Mouse (Mus musculus) adrenal gland, adult 2 months (tissue): ENCODE measurements around the gene Chpf. TPM values are rescaled to one million over a fixed set of nuclear protein-coding genes. Genes with fewer than 3 reads are reported as not detected.
A peak's percentile ranks its signal among the peaks of the same experiment; 100 is the strongest.

Experiments
- DNase-seq: peaks from one replicate; pipeline ENCODE4 v3.0.0; 2021
- long read RNA-seq: library from polyadenylated mRNA; stranded (forward); transcript quantifications from one replicate; pipeline ENCODE4 v2.0.0, GENCODE M21; 2021
- polyA plus RNA-seq: library from polyadenylated mRNA; depleted of rRNA; stranded (reverse); fragments of >200 nt; gene quantifications from 2 replicates; pipeline ENCODE4 v1.2.3, GENCODE M21; 2012; rRNA removed
- total RNA-seq, 2 experiments: library from RNA; stranded (reverse); gene quantifications; 2 replicates each; pipeline ENCODE4 v1.2.3; 2021

Chpf gene
- total RNA-seq (10 to 100 TPM; 50.9 to 57.8 TPM), polyA plus RNA-seq (250 and 268 TPM in 2 replicates)
- long read RNA-seq, transcript Chpf-201 (4 exons, 2,892 nt): major isoform, 121 of 136 reads
- long read RNA-seq, partial matches to known transcripts: 5 of 136 reads
- long read RNA-seq, other reads (novel, unspliced or antisense): 1 of 136 reads

DNA sequence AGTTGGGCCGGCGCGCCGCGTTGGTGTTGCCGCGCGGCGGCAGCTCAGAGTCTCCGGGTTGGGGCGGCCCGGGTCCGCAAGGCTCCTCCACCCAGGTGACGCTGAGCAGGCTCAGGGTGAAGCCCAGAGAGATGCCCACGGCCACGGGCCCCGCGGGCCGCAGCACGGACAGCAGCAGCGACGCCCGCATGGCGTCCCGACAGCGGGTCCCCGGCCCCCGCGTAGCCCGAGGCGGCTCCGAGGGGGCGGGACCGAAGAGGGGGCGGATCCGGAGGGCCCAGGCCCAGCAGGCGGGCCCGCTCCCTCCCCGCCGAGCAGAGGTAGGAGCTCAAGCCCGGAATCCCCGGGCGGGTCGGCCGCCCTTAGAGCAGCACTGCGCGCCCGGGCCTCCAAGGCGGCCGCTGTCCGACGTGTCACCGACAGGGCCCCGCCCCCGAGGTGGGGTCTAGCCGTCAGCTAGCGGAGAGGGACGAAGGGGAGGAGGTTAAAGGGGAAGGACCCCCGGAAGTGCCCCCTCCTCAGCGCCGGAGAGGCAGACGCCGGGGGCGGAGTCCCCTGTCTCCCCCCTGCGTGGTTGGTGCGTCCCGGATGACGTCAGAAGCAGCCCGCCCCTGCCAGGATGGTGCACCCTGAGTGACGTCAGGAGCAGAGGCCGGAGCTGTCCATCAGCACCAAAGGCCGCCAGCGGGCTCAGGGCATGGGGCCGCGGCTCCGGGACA is at the start of gene Chpf, which contains the start of gene Tmem198:
Chpf (minus strand) TSS at position 392 of the 719 bp plus-strand sequence.
Tmem198 (plus strand) TSS at position 617 of the 719 bp plus-strand sequence.
- DNase-seq: peak; percentile 99

GRCm38 (mm10) chr1:75524679-75525078 is 45.6 kb upstream of the Chpf start:
- no peak for DNase-seq

DNA sequence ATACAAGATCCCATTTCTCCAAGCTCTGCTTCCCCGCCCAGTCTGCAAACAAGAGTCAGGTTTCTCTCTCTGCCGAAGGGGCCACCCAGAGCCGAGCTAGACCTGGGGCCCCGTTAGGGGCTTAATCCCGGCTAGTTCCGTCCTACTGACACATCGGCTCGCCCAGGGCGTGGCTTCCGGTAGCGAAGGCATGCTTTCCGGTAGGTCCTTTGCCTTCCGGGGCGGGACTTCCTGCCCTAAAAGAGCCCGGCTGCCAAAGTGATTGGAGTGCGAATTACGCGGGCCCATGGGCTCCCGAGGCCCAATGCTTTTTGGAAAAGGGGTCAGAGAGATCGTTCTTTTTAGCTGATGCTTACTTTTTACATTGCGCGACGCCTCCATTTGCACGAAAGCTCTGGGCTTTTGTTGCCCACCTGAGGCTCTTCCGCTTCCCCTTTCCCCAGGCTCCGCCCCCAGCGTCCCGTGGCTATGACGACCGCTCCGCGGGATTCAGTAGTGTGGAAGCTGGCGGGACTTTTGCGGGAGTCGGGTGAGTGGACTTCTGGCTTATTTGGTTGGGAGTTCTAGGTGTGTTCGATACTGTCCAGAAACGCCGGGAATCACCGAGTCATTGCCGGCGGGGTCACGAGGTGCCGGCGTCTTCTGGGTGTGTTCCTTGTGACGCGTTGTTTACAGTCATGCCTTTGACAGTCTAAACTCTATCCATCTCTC is 42.4 kb upstream of the Chpf start, which contains the start of gene Stk11ip:
Stk11ip (plus strand) TSS at position 209 of the 711 bp plus-strand sequence.
- DNase-seq: peak; percentile 94

GRCm38 (mm10) chr1:75519576-75519975 is 40.5 kb upstream of the Chpf start:
- DNase-seq: peak; percentile 69

DNA sequence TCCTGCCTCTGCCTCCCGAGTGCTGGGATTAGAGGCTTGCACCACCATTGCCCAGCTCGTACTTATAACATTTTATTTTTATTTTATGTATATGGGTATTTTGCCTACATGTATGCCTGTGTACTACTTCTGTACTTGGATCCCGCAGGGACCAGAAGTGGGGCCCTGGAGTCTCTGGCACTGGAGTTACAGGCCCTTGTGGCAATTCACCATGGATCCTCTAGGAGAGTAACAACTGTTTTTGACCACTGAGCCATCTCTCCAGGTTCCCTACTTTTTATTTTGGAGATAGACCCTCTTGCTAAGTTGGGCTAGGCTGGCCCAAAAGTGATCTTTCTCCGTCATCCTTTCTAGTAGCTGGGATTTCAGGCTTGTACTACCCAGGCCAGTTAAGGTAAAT is 39.3 kb upstream of the Chpf start:
- no peak for DNase-seq

GRCm38 (mm10) chr1:75517984-75518383 is 38.9 kb upstream of the Chpf start:
- no peak for DNase-seq

DNA sequence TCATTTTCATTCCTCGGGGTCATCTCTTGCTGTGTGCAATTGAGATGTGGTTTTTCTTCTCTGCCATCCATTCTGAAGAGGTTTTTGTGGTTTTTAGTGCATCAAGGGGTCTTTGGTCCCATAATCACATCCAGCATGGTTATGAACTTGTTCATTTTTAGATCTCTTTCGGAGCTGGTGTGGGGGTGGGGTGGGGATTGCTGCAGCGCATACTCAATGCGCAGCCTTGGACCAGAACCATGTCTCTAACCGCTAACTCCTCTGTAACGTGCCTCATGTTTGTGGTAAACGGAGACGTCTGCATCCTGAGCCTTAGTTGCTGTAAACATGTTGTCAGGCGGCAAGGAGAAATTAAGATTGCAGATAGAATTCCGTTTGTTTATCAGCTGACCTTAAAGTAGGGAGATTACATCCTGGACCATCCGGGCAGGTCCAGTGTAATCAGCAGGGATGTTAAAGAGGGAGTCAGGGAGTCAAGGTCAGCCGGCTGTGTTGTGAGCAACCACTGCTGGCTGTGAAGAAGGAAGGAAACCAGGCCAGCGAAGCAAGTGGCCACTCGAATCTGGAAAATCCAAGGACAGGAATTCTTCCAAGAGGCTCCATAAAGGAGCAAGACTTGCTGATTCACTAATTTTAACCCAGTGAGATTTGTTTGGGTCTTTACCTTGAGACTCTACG is 37.7 kb upstream of the Chpf start:
- peak; percentile 50 for DNase-seq

DNA sequence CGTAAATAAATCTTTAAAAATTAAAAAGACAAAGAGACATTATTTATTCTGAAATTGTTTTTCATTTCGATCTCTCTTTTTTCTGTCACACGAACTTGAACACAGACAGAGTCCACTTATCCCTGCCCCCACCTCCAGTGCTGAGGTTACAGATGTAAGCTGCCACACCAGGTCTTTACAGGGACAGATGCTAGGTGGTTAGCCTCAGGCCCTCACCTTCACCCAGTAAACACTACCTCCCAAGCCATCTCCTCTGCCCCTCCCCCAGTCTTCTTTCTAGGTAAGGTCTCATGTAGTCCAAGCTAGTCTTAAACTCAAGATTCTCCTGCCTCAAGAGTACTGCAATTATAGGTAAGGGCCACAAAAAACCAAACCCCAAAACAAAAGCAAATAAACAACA is 33.4 kb upstream of the Chpf start:
- DNase-seq: no peak

DNA sequence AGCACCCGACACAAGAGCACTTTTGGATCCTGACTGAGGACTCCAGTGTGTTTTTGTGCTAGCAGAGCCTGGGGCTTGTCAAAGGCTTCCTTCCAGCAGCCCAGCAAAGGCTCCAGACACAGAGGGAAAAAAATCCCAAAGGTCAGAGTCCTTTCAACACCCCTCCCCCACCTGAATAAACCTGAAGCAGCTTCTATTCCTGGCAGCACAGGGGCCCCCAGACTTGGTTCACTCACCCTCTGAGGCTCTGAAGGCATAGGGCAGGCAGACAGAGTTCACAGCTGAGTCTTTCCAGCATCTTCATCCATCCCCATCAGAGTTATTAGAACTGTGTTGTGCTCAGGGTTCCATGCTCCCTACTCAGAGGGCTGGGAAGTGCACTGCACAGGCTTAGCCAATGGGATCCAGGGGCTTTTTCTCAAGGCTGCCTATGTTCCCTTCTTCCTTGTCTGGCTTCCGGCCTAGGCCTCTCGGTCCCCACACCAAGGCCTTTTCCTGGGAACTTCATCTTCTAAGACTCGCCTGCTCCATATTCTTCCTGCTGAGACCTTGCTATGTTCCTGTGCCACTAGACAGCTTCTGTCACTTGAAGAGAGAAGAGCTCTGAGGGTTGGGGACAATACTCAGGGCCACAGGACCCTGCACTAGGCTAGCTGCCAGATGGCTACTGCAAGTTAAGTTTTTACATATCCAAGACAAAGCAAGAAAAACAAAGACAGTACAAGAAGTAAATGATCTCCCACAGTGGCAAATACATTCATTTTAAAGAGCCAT is 32.5 kb upstream of the Chpf start:
- no peak for DNase-seq

- no peak for DNase-seq
Observed at GRCm38 (mm10) chr1:75510154-75510553, 31.0 kb upstream of the Chpf start.

DNA sequence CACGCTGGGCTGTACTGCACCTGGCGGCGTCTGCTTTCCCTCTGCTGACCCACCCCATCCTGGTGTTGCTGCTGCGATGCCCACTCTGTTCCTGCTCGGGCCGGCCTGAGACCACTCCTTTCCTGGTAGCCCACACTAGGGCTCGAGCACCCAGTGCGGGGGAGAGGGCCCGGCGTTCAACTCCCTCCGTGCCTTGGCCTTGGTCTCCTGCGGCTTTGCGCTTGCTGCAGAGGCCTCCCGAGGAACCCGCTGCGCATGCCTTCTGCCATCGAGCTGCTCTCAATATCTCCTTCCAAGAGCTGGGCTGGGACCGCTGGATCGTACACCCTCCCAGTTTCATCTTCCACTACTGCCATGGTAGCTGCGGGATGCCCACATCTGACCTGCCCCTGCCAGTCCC is 30.5 kb upstream of the Chpf start:
- DNase-seq: peak; percentile 41

DNA sequence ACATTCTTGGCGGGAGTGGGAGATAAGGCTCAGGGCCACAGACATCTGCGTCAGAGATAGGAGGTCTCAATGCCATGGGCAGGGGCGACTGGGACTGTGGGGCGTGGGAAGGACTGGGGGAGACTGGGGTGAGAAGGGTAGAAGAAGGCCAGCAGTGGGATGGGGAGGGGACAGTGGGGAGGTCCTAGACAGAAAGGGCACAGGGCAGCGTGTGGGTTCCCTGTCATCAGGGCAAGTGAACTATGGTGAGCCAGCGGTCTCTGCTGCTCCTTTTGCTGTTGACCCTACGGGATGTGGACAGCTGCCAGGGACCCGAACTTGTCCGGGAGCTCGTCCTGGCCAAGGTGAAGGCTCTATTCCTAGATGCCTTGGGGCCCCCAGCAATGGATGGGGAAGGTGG is 27.9 kb upstream of the Chpf start, which contains the start of gene Inha:
Inha (plus strand) TSS at position 72 of the 400 bp plus-strand sequence.
- DNase-seq: peak; percentile 48

GRCm38 (mm10) chr1:75505956-75506831 is 27.1 kb upstream of the Chpf start, which contains the start of gene Obsl1:
Obsl1 (minus strand) TSS chr1:75506452.
- peak; percentile 73 for DNase-seq

- DNase-seq: peak; percentile 90
Observed at GRCm38 (mm10) chr1:75505159-75505955, 26.2 kb upstream of the Chpf start.

DNA sequence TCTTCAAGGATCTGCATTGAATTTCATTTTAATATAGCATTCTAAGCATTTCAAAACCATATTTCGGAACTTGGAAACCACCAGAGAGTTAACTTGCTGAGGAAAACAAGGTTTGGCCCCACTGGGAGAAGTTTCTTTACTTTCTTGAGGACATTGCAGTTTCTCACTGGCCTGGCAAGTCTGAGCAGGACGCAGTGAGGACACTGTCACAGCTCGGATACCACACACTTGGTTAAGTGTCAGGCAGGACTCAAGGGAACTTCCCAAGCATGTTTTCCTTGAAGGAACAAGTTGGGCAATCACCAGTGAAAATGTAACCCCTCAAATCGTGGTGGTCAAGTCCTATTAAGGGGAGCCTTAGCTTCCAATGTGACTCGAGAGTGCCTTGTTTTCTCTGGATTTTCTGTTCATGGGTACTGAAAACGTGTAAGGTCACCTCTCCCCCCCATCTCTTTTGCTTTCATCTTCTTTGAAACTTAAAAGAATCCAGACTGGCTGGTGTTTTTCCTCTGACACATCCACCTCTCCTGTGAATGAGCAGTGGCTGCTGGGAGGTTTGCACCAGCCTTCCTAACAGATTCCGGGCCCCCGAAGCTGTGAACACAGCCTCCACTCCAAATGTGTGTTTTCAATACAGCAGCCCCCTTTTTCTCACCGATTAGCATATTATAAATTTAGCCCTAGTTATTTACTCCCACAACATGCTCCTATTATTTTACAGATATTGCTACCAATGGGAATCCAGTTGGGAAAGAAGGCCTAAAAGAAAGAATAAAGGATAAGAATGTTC is 25.3 kb upstream of the Chpf start:
- peak; percentile 37 for DNase-seq

- peak; percentile 53 for DNase-seq
Observed at GRCm38 (mm10) chr1:75503651-75503980, 24.5 kb upstream of the Chpf start.

GRCm38 (mm10) chr1:75502945-75503650 is 24.0 kb upstream of the Chpf start:
- DNase-seq: no peak

GRCm38 (mm10) chr1:75501905-75502304 is 22.8 kb upstream of the Chpf start:
- DNase-seq: no peak
